Mouse (Mus musculus) splenic B cell, adult 2 months (primary cell): Measurements from ENCODE around the gene L3hypdh.

ENCODE experiments used
- DNase-seq: peaks from one replicate; pipeline ENCODE4 v3.0.0-alpha.2; 2011; ENCODE audit warnings: low read depth, low spot score
- H3K27me3 ChIP-seq: 2 replicates; pipeline ENCODE4 v1.6.1; 2012; ENCODE audit warnings: mild to moderate bottlenecking, low read length, moderate library complexity, mixed read lengths; ENCODE audit not compliant: control insufficient read depth, poor library complexity, insufficient read depth, severe bottlenecking
- H3K36me3 ChIP-seq: 2 replicates; pipeline ENCODE4 v1.6.1; 2012; ENCODE audit warnings: mild to moderate bottlenecking, low read length, moderate library complexity, mixed read lengths; ENCODE audit not compliant: control insufficient read depth, poor library complexity, insufficient read depth, severe bottlenecking

L3hypdh gene

GRCm38 (mm10) chr12:72037049-72037448 is 48.2 kb downstream of the L3hypdh start:
- DNase-seq, result no peak

DNA sequence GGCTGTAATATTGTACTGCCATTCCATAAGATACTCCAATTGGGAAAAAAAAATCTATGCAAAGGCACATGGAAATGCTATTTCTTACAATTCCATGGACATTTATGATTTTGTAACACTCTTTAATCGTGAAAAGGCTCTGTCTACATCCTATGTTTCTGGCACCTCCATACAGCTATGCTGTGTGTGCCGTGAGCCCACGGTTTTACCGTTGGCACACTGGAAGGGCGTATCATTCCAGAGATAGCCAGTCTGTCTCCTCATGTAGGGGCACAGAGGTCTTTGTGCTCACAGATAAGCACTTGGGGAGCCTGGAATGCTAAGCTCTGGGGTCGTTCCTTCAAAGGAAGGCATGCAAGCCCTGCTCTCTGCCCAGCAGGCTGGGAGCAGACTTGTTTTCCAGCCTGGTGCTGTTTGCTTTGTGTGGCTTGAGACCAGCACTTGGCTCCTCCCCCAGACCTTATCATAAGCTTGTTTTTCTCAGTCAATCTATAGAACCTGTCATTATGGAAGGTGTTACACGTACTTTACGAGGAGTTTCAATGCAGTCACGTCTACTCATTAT is 49.1 kb downstream of the L3hypdh start:
- no peaks in the 10 kb centered on the region for H3K36me3 ChIP-seq
- no peaks in the 10 kb centered on the region for H3K27me3 ChIP-seq
- DNase-seq, result no peak

More at GRCm38 (mm10) chr12:72037049-72037448, 48.2 kb downstream of the L3hypdh start:
- no peaks in the 10 kb centered on the region for H3K36me3 ChIP-seq
- H3K27me3 ChIP-seq, result no peaks in the 10 kb centered on the region

DNA sequence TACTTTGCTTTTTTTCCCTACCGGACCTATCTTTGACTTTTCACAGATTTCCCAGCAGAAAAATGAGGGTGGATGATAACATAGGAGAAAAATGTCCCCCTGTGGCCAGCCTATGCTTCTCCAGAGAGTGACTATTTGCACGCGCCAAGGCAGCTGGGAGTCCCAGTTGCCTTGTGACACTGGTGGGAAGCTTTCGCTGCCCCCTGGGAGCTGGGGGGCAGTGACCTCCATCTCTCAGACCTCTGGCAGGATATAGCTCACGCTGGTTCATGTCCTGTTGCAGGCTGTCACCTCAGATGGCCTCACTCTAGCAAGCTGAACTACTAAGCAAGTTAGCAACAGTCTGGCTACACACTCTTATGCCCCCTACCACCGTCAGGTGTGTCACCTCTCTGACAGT is 53.4 kb downstream of the L3hypdh start:
- no peak for DNase-seq
- no peaks in the 10 kb centered on the region for H3K36me3 ChIP-seq

DNA sequence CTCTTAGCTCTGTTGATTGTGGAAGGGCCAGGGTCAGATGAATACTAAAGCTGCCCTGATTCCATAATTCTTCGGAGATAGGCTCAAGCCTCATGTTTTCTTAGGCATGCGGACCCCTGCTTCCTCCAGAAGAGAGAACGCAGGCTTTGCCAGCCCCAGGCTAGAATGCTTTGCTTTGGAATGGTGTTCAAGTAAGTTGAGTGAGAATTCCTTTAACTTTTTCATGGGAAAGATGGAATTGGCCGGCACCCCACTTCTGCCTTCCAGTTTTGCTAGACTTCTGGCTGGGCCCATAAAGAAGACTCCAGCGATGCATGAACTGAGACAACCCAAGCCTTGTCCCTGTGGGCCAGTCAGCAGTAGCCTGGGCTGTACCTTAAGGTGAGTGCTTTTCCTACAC is 54.1 kb downstream of the L3hypdh start:
- H3K36me3 ChIP-seq, result no peaks in the 10 kb centered on the region
- no peaks in the 10 kb centered on the region for H3K27me3 ChIP-seq
- no peak for DNase-seq

More for the DNA sequence above, 53.4 kb downstream of the L3hypdh start:
- H3K27me3 ChIP-seq, result no peaks in the 10 kb centered on the region

DNA sequence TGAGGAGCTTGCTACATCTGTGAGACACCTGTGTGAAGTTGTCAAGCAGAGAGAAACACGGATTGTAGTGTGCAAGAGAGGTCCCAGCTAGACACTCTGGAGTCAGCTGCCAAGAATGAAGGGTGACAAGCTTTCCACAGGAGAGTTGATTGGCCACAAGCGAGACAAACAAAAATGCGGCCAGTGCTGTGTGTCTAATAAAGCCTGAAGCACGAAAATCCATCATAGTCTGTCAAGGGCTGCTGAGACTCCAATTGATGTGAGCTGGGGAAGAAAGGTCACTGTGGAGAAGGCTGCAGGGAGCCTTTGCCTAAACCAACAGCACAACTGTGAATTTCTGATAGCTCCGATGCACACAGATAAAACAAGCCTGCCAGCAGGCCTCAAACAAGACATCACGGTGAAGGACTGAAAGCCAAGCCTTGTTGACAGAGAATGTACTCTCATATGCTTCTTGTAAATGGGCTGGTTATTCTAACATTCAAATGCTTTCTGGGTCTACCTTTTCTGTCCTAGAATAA is 59.9 kb downstream of the L3hypdh start:
- DNase-seq, result no peak
- Histone ChIP-seq H3K27me3 (no peaks in the 10 kb centered on the region), H3K36me3 (no peaks in the 10 kb centered on the region)

DNA sequence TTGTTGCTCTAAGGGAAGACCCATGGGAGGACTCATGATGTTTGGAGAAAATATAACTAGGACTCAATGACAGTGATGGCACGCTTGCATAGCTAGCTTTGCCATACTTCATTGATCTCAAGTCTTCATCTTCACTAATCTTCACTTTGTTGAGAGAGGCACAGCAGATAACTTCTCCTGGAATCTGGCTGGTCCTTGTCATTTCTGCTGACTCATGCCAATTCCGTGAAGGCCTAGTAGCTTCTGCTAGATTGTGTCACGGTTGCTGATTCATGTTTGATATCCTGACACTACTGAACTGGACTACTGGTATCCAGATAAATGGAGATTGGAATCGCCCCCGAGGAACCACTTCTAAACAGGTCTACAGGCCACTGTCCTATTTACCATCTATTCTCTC is 61.7 kb downstream of the L3hypdh start:
- Histone ChIP-seq H3K36me3 (no peaks in the 10 kb centered on the region), H3K27me3 (no peaks in the 10 kb centered on the region)
- no peak for DNase-seq
